Mouse (Mus musculus): Measurements from ENCODE around the gene Mrps12. TPM values are rescaled to one million over a fixed set of nuclear protein-coding genes. Genes with fewer than 3 reads are reported as not detected.

Gene Mrps12
- polyA plus RNA-seq, 1 experiment: 45.9 TPM

GRCm38 (mm10) chr7:28733211-28733610 lies 8.4 kb downstream of the Mrps12 start:
- DNase-seq: no peak
- TF ChIP-seq CTCF (IDR thresholded peaks at IDR 0.05; ENCODE audit: insufficient read depth, low read length) (no peak), POLR2A (IDR thresholded peaks at IDR 0.05; ENCODE audit: borderline replicate concordance, extremely low read depth, low read depth, low read length) (no peak)
- Histone ChIP-seq H3K4me3 (replicated peaks; ENCODE audit: extremely low read depth, low read depth, low read length) (peak overlapping the region; percentile 59), H3K4me1 (ENCODE audit: control insufficient read depth, insufficient read depth, low read length) (0 out of 2 replicates have a peak, but pooled peaks cover 2% of the 10 kb centered on the region)
- 39% methylated on average over 11 of the region's 11 CpGs for WGBS

- peak overlapping the region; percentile 59 for H3K4me3 ChIP-seq (replicated peaks; ENCODE audit: extremely low read depth, low read depth, low read length)
- 16% methylated on average over 58 of the region's 58 CpGs for WGBS
- TF ChIP-seq CTCF (IDR thresholded peaks at IDR 0.05; ENCODE audit: insufficient read depth, low read length) (no peak), POLR2A (IDR thresholded peaks at IDR 0.05; ENCODE audit: borderline replicate concordance, extremely low read depth, low read depth, low read length) (no peak)
- 0 out of 2 replicates have a peak, but pooled peaks cover 2% of the 10 kb centered on the region for H3K4me1 ChIP-seq (ENCODE audit: control insufficient read depth, insufficient read depth, low read length)
- peak; percentile 87 for DNase-seq
Measured at GRCm38 (mm10) chr7:28732341-28733142, 9.1 kb downstream of the Mrps12 start.

DNA sequence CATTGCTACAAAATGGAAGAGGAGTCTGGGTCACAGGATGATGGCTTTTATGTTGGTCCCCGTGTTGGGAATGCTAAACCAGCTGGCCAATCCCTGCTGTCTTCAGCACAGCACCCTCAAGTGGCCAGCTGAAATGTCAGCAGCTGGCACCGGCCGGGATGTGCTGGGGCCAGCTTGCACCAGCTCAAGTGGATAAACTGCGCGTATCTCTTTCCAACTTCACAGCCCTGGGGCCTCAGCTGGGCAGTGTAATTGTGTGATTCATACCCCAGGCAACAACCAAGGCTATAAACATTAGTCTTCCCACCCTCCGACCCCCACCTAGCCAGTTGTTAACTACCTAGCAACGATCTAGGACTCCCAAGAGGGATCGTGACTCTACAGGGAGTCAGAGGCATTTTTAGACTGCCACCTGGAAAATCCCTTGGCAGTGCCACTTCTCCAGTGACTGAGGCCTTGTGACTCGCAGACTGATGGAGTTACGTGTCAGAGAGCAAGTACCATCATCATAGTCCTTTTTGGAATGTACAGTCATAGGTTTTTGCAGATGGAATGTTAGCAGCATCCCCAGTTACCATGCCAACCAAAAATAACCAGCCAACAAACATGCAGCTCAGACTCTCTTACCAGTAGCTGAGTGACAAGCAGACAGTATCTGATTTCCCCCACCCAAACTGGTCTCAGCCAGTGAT lies 13.8 kb downstream of the Mrps12 start:
- Histone ChIP-seq H3K4me1 (ENCODE audit: control insufficient read depth, insufficient read depth, low read length) (no peaks in the 10 kb centered on the region), H3K4me3 (replicated peaks; ENCODE audit: extremely low read depth, low read depth, low read length) (no peak overlapping the region)
- no peak for DNase-seq
- 65% methylated on average over 10 of the region's 10 CpGs for WGBS
- TF ChIP-seq CTCF (IDR thresholded peaks at IDR 0.05; ENCODE audit: insufficient read depth, low read length): no peak
- TF ChIP-seq POLR2A (IDR thresholded peaks at IDR 0.05; ENCODE audit: borderline replicate concordance, extremely low read depth, low read depth, low read length): no peak

GRCm38 (mm10) chr7:28726600-28726999 lies 15.0 kb downstream of the Mrps12 start:
- 9% methylated on average over 14 of the region's 14 CpGs for WGBS
- Histone ChIP-seq H3K4me3 (replicated peaks; ENCODE audit: extremely low read depth, low read depth, low read length) (no peak overlapping the region), H3K4me1 (ENCODE audit: control insufficient read depth, insufficient read depth, low read length) (no peaks in the 10 kb centered on the region)
- DNase-seq: peak; percentile 72
- TF ChIP-seq POLR2A (IDR thresholded peaks at IDR 0.05; ENCODE audit: borderline replicate concordance, extremely low read depth, low read depth, low read length) (no peak), CTCF (IDR thresholded peaks at IDR 0.05; ENCODE audit: insufficient read depth, low read length) (peak; percentile 65)

- Histone ChIP-seq H3K4me1 (ENCODE audit: control insufficient read depth, insufficient read depth, low read length) (no peaks in the 10 kb centered on the region), H3K4me3 (replicated peaks; ENCODE audit: extremely low read depth, low read depth, low read length) (no peak overlapping the region)
- TF ChIP-seq POLR2A (IDR thresholded peaks at IDR 0.05; ENCODE audit: borderline replicate concordance, extremely low read depth, low read depth, low read length) (no peak), CTCF (IDR thresholded peaks at IDR 0.05; ENCODE audit: insufficient read depth, low read length) (no peak)
- DNase-seq: no peak
- 95% methylated on average over 2 of the region's 2 CpGs for WGBS
Measured at GRCm38 (mm10) chr7:28724613-28725012, 17.0 kb downstream of the Mrps12 start.

DNA sequence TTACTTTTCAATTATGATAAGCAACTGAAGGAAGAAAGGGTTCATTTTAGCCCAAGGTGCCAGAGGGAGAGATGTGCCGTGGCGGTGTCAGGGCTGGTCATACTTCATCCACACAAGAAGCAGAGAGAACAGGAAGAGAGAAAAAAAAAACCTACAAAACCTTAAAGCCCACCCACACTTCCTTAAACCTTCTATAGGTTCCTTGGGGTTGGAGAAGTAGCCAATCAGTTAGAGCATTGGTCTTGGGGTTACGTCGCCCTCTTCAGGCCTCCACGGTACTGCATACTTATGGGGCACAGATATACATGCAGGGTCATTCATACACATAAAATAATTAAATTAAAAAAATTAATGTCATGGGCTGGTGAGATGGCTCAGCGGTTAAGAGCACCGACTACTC lies 19.5 kb downstream of the Mrps12 start:
- Histone ChIP-seq H3K4me1 (ENCODE audit: control insufficient read depth, insufficient read depth, low read length) (no peaks in the 10 kb centered on the region), H3K4me3 (replicated peaks; ENCODE audit: extremely low read depth, low read depth, low read length) (no peak overlapping the region)
- TF ChIP-seq CTCF (IDR thresholded peaks at IDR 0.05; ENCODE audit: insufficient read depth, low read length): 0 out of 2 replicates have a peak, but pooled peaks have one; percentile 5
- no peak for TF ChIP-seq POLR2A (IDR thresholded peaks at IDR 0.05; ENCODE audit: borderline replicate concordance, extremely low read depth, low read depth, low read length)
- WGBS: 96% methylated on average over 7 of the region's 7 CpGs
- DNase-seq: no peak

GRCm38 (mm10) chr7:28720753-28721537 lies 20.7 kb downstream of the Mrps12 start:
- no peak for DNase-seq
- WGBS: 68% methylated on average over 3 of the region's 3 CpGs
- Histone ChIP-seq H3K4me3 (replicated peaks; ENCODE audit: extremely low read depth, low read depth, low read length) (no peak overlapping the region), H3K4me1 (ENCODE audit: control insufficient read depth, insufficient read depth, low read length) (no peaks in the 10 kb centered on the region)
- no peak for TF ChIP-seq CTCF (IDR thresholded peaks at IDR 0.05; ENCODE audit: insufficient read depth, low read length)
- TF ChIP-seq POLR2A (IDR thresholded peaks at IDR 0.05; ENCODE audit: borderline replicate concordance, extremely low read depth, low read depth, low read length): no peak

GRCm38 (mm10) chr7:28719650-28720049 lies 22.0 kb downstream of the Mrps12 start:
- H3K4me1 ChIP-seq (ENCODE audit: control insufficient read depth, insufficient read depth, low read length): no peaks in the 10 kb centered on the region
- no peak overlapping the region for H3K4me3 ChIP-seq (replicated peaks; ENCODE audit: extremely low read depth, low read depth, low read length)
- no peak for DNase-seq
- TF ChIP-seq POLR2A (IDR thresholded peaks at IDR 0.05; ENCODE audit: borderline replicate concordance, extremely low read depth, low read depth, low read length): no peak
- no peak for TF ChIP-seq CTCF (IDR thresholded peaks at IDR 0.05; ENCODE audit: insufficient read depth, low read length)
- WGBS: 89% methylated on average over 2 of the region's 2 CpGs

DNA sequence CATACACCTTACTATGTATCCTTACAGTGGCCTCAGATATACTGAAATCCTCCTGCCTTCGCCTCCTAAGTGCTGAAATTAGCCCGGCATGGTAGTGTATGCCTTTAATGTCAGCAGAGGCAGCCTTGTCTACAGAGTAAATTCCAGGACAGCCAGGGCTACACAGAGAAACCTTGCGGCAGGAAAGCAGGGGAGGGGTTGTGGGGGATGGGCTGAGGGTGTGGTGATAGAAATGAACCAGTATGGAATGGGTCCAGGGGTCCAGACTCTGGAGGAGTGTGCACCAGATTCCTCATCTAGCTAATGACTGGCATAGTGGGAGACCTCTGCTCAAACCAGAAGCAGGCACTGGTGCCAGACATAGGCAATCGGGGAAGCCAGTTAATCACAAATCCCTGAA lies 22.5 kb downstream of the Mrps12 start:
- Histone ChIP-seq H3K4me3 (replicated peaks; ENCODE audit: extremely low read depth, low read depth, low read length) (no peak overlapping the region), H3K4me1 (ENCODE audit: control insufficient read depth, insufficient read depth, low read length) (no peaks in the 10 kb centered on the region)
- WGBS: 61% methylated on average over 4 of the region's 4 CpGs
- DNase-seq: no peak
- TF ChIP-seq POLR2A (IDR thresholded peaks at IDR 0.05; ENCODE audit: borderline replicate concordance, extremely low read depth, low read depth, low read length): no peak
- no peak for TF ChIP-seq CTCF (IDR thresholded peaks at IDR 0.05; ENCODE audit: insufficient read depth, low read length)
